Mouse (Mus musculus): Measurements from ENCODE around the gene Gm8897.
"Not testable (repeated sequence)": the region's sequence is repeated elsewhere in the genome, so short reads cannot be mapped to it uniquely, and the experiment has no call there.

Gm8897 gene

GRCm38 (mm10) chr5:11416118-11416517, at the start of gene Gm8897:
Gene Gm8897, plus strand, starts transcription at chr5:11416418.
- DNase-seq (ENCODE audit: low spot score): not testable (repeated sequence)

- not testable (repeated sequence) for DNase-seq (ENCODE audit: low spot score)
Measured at GRCm38 (mm10) chr5:11416691-11417090, 473 bp downstream of the Gm8897 start.

Data from testis, postnatal 14 days (tissue).